Mouse (Mus musculus) heart, postnatal 25 days (tissue): ENCODE data around the gene Mdc1. TPM values are rescaled to one million over a fixed set of nuclear protein-coding genes. Genes with fewer than 3 reads are reported as not detected.
"Not testable (repeated sequence)": the region's sequence is repeated elsewhere in the genome, so short reads cannot be mapped to it uniquely, and the experiment has no call there.

Experiments
- DNase-seq: peaks from one replicate; pipeline ENCODE4 v3.0.0; 2022; ENCODE audit warnings: low spot score
- intact Hi-C: fragments of 180-260 bp; cut with DNase I; formaldehyde crosslinking; loops from one replicate; pipeline ENCODE4 v1.15.1; 2025
- total RNA-seq, 2 experiments: library from RNA; stranded (reverse); gene quantifications; 2 replicates each; pipeline ENCODE4 v1.2.3; 2021

Mdc1 gene
- total RNA-seq, 2 experiments from 2014 or later: 11.8 to 14.6 TPM

- DNase-seq: no peak
- intact Hi-C loops: loop anchor here (5.0 to 10.0 kb wide), 2 partner anchors 79 to 146 kb away; partner anchors contain the start of genes Mrps18b, Ppp1r10 and Prr3
These were observed 2.7 kb upstream of the Mdc1 start for GRCm38 (mm10) chr17:35838570-35838969.

GRCm38 (mm10) chr17:35839002-35839401 is 2.3 kb upstream of the Mdc1 start:
- DNase-seq: not testable (repeated sequence)
- intact Hi-C loops: loop anchor here (5.0 to 10.0 kb wide), 2 partner anchors 78 to 146 kb away; partner anchors contain the start of genes Mrps18b, Ppp1r10 and Prr3

GRCm38 (mm10) chr17:35840561-35840960 is 754 bp upstream of the Mdc1 start:
- intact Hi-C loops: no loop called here

GRCm38 (mm10) chr17:35842006-35842405 is 691 bp downstream of the Mdc1 start:
- DNase-seq: no peak
- intact Hi-C loops: loop anchor here (2.0 kb wide), 1 partner anchor 19 kb away; the partner anchor contains the start of gene Nrm

More at GRCm38 (mm10) chr17:35840561-35840960, 754 bp upstream of the Mdc1 start:
- no peak for DNase-seq

GRCm38 (mm10) chr17:35843514-35843913 is 2.2 kb downstream of the Mdc1 start:
- intact Hi-C loops: loop anchor here (2.0 kb wide), 1 partner anchor 17 kb away; the partner anchor contains the start of gene Nrm
- DNase-seq: no peak

- intact Hi-C loops: no loop called here
- DNase-seq: no peak
These were observed 6.8 kb downstream of the Mdc1 start for GRCm38 (mm10) chr17:35848112-35848511.

- no peak for DNase-seq
- intact Hi-C loops: no loop called here
These were observed 9.7 kb downstream of the Mdc1 start for GRCm38 (mm10) chr17:35850974-35851373.

- DNase-seq: no peak
- intact Hi-C loops: no loop called here
These were observed 18.1 kb downstream of the Mdc1 start for GRCm38 (mm10) chr17:35859371-35859770.

- intact Hi-C loops: loop anchor here (2.0 kb wide), 1 partner anchor 17 kb away; no protein-coding TSS in a partner anchor
- DNase-seq: no peak
These were observed 18.5 kb downstream of the Mdc1 start for GRCm38 (mm10) chr17:35859835-35860234.

- intact Hi-C loops: loop anchor here (2.0 kb wide), 1 partner anchor 18 kb away; no protein-coding TSS in a partner anchor
- no peak for DNase-seq
These were observed 19.5 kb downstream of the Mdc1 start for GRCm38 (mm10) chr17:35860831-35861197.

- intact Hi-C loops: loop anchor here (2.0 kb wide), 1 partner anchor 19 kb away; no protein-coding TSS in a partner anchor
- DNase-seq: peak; percentile 88
These were observed 20.0 kb downstream of the Mdc1 start, which contains the start of gene Nrm for GRCm38 (mm10) chr17:35861198-35861857. Gene Nrm (plus strand): TSS chr17:35861318.

GRCm38 (mm10) chr17:35864832-35865353 is 23.6 kb downstream of the Mdc1 start:
- DNase-seq: no peak
- intact Hi-C loops: no loop called here

GRCm38 (mm10) chr17:35865481-35866280 is 24.4 kb downstream of the Mdc1 start, which contains the start of gene Ppp1r18:
Gene Ppp1r18 (plus strand): TSS chr17:35865593.
- intact Hi-C loops: no loop called here
- peak; percentile 82 for DNase-seq

- intact Hi-C loops: no loop called here
- peak; percentile 81 for DNase-seq
These were observed 25.0 kb downstream of the Mdc1 start for GRCm38 (mm10) chr17:35866281-35866831.

- intact Hi-C loops: no loop called here
- no peak for DNase-seq
These were observed 25.9 kb downstream of the Mdc1 start for GRCm38 (mm10) chr17:35866911-35867890.

- no peak for DNase-seq
- intact Hi-C loops: no loop called here
These were observed 27.0 kb downstream of the Mdc1 start for GRCm38 (mm10) chr17:35868165-35868820.

GRCm38 (mm10) chr17:35868961-35869345 is 27.6 kb downstream of the Mdc1 start:
- intact Hi-C loops: no loop called here

GRCm38 (mm10) chr17:35869346-35870067 is 28.2 kb downstream of the Mdc1 start:
- peak; percentile 32 for DNase-seq
- intact Hi-C loops: no loop called here

More at GRCm38 (mm10) chr17:35868961-35869345, 27.6 kb downstream of the Mdc1 start:
- DNase-seq: no peak
